Mouse (Mus musculus): ENCODE measurements around the gene Rnf180. TPM values are rescaled to one million over a fixed set of nuclear protein-coding genes. Genes with fewer than 3 reads are reported as not detected.
A peak's percentile ranks its signal among the peaks of the same experiment; 100 is the strongest.

Gene Rnf180
- polyA plus RNA-seq, 1 experiment from 2014 or later: 9.9 TPM

DNA sequence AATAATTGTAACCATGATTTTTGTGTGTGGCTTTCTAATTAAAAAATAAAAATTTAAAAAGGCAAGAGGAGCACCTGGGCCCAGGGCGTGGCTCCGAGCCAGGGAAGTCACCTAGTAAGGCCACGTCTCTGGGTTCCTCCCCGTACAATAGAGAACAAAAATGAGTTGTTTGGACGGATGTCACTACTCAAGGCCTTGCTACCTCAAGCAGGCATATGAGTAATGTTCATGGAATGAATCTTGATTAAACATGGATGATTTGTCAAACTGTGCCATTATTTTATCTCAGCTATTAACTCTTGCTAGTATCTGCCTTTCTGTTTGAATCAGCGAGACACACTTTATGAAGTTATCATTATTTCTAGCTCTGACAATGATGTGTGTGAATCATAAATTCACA, 46.9 kb downstream of the Rnf180 start:
- DNase-seq (ENCODE audit: low spot score): no peak
- Histone ChIP-seq H3K4me2 (ENCODE audit: low read depth, low read length) (no peak overlapping the region), H3K9me3 (replicated peaks; ENCODE audit: control insufficient read depth, low read length) (no peaks in the 10 kb centered on the region), H3K27me3 (ENCODE audit: control insufficient read depth, insufficient read depth, low read length) (no peaks in the 10 kb centered on the region), H3K36me3 (replicated peaks; ENCODE audit: control insufficient read depth, insufficient read depth, low read depth, low read length) (no peaks in the 10 kb centered on the region), H3K4me3 (ENCODE audit: low read depth, low read length) (no peak overlapping the region), H3K27ac (replicated peaks; ENCODE audit: low read depth, low read length) (no peak overlapping the region), H3K4me1 (ENCODE audit: control insufficient read depth, insufficient read depth, low read length) (no peaks in the 10 kb centered on the region), H3K9ac (replicated peaks; ENCODE audit: low read length) (no peak overlapping the region)
- 95% methylated on average over 6 of the region's 6 CpGs for WGBS
- ATAC-seq (replicated peaks; ENCODE audit: insufficient number of reproducible peaks, low FRiP score, low TSS enrichment, low read depth): no peak

DNA sequence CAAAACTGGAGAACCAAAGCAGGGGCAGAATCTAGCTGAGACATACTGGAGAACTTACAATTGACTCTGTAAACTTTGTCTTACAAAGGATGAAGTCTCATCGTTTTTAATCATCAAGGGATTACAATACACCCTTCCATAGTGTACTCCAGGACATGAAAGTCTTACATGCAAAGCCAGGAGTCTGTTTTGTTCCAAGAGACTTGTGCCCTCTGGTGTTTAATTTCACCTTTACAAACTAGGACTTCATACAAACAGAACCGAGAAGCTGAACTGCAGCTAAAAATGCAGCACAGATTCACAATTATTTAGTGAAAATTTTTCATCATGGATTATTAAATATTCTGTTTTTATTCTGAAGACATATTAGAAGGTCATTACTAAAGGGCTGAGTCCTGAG, 53.8 kb downstream of the Rnf180 start:
- 72% methylated on average over 2 of the region's 2 CpGs for WGBS
- Histone ChIP-seq H3K4me2 (ENCODE audit: low read depth, low read length) (no peak overlapping the region), H3K4me1 (ENCODE audit: control insufficient read depth, insufficient read depth, low read length) (no peaks in the 10 kb centered on the region), H3K4me3 (ENCODE audit: low read depth, low read length) (no peak overlapping the region), H3K36me3 (replicated peaks; ENCODE audit: control insufficient read depth, insufficient read depth, low read depth, low read length) (no peaks in the 10 kb centered on the region), H3K9ac (replicated peaks; ENCODE audit: low read length) (no peak overlapping the region), H3K27me3 (ENCODE audit: control insufficient read depth, insufficient read depth, low read length) (no peaks in the 10 kb centered on the region), H3K9me3 (replicated peaks; ENCODE audit: control insufficient read depth, low read length) (no peaks in the 10 kb centered on the region), H3K27ac (replicated peaks; ENCODE audit: low read depth, low read length) (no peak overlapping the region)
- ATAC-seq (replicated peaks; ENCODE audit: insufficient number of reproducible peaks, low FRiP score, low TSS enrichment, low read depth) (no peak), DNase-seq (ENCODE audit: low spot score) (no peak)

DNA sequence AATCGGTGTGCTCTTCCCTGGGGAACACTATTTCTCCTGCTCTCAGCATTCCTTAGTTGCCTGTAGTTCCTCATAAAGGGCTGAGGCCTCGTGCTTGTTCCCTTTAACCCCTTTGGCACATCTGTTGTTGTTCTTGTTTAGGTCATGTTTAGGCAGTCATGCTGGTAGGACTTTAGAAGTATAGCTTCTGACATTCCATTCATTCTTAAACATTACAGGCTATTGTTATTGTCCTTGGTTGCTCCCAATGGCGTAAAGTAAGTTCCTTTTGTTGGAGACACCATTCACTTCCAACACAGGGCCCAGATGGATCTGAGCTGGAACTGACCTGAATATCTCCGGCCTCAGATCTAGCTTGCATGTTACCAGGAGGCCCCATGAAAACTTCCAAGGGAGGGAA, 67.5 kb downstream of the Rnf180 start:
- DNase-seq (ENCODE audit: low spot score) (no peak), ATAC-seq (replicated peaks; ENCODE audit: insufficient number of reproducible peaks, low FRiP score, low TSS enrichment, low read depth) (no peak)
- no peaks in the 10 kb centered on the region for H3K9me3 ChIP-seq (replicated peaks; ENCODE audit: control insufficient read depth, low read length)
- H3K4me3 ChIP-seq (ENCODE audit: low read depth, low read length): no peak overlapping the region
- H3K9ac ChIP-seq (replicated peaks; ENCODE audit: low read length): no peak overlapping the region
- no peak overlapping the region for H3K4me2 ChIP-seq (ENCODE audit: low read depth, low read length)
- H3K27ac ChIP-seq (replicated peaks; ENCODE audit: low read depth, low read length): no peak overlapping the region
- H3K27me3 ChIP-seq (ENCODE audit: control insufficient read depth, insufficient read depth, low read length): no peaks in the 10 kb centered on the region
- H3K4me1 ChIP-seq (ENCODE audit: control insufficient read depth, insufficient read depth, low read length): no peaks in the 10 kb centered on the region
- WGBS: 61% methylated on average over 4 of the region's 4 CpGs
- no peaks in the 10 kb centered on the region for H3K36me3 ChIP-seq (replicated peaks; ENCODE audit: control insufficient read depth, insufficient read depth, low read depth, low read length)

DNA sequence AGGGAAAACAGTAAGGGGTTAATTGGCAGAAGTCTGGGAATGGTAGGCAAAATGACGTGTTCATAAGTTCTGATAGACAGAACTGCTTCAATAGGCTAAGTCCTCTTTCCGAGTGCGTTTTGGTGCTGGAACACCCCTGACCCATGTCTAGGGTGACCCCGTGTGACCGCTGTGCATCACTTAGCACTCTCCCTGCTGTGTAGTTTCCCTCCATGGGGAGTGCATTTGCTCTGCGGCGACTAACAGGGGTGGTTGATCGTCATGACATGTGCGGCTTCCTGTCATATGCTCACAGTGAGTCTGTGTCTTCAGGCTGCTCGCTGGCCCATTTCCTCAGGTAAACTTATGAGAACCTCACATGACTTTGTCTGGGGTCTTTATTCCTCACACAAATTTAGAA, 70.6 kb downstream of the Rnf180 start:
- no peaks in the 10 kb centered on the region for H3K4me1 ChIP-seq (ENCODE audit: control insufficient read depth, insufficient read depth, low read length)
- 54% methylated on average over 10 of the region's 10 CpGs for WGBS
- ATAC-seq (replicated peaks; ENCODE audit: insufficient number of reproducible peaks, low FRiP score, low TSS enrichment, low read depth): no peak
- no peak overlapping the region for H3K27ac ChIP-seq (replicated peaks; ENCODE audit: low read depth, low read length)
- H3K27me3 ChIP-seq (ENCODE audit: control insufficient read depth, insufficient read depth, low read length): no peaks in the 10 kb centered on the region
- H3K9ac ChIP-seq (replicated peaks; ENCODE audit: low read length): no peak overlapping the region
- no peaks in the 10 kb centered on the region for H3K9me3 ChIP-seq (replicated peaks; ENCODE audit: control insufficient read depth, low read length)
- H3K4me2 ChIP-seq (ENCODE audit: low read depth, low read length): no peak overlapping the region
- no peak for DNase-seq (ENCODE audit: low spot score)
- H3K36me3 ChIP-seq (replicated peaks; ENCODE audit: control insufficient read depth, insufficient read depth, low read depth, low read length): no peaks in the 10 kb centered on the region
- H3K4me3 ChIP-seq (ENCODE audit: low read depth, low read length): no peak overlapping the region

DNA sequence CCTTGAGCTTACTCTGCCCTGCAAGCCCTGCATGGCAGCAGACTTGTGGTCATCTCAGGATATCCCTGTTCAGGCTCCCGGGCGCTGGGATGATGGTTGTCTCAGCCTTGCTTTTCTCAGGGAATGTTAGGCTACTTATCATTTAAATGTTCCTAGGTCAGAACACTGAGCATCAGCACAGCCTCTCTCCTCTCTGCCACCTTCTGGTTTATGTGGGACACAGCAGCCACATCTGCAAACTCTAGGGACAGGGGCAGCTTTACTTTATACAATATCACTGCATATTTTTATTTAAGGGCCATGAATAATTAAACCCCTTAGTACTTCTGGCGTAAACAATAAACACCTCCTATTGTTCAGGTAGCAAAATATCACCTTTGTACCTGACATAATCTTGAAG, 71.5 kb downstream of the Rnf180 start:
- no peaks in the 10 kb centered on the region for H3K36me3 ChIP-seq (replicated peaks; ENCODE audit: control insufficient read depth, insufficient read depth, low read depth, low read length)
- H3K4me2 ChIP-seq (ENCODE audit: low read depth, low read length): no peak overlapping the region
- no peak overlapping the region for H3K9ac ChIP-seq (replicated peaks; ENCODE audit: low read length)
- no peaks in the 10 kb centered on the region for H3K27me3 ChIP-seq (ENCODE audit: control insufficient read depth, insufficient read depth, low read length)
- no peak overlapping the region for H3K4me3 ChIP-seq (ENCODE audit: low read depth, low read length)
- H3K9me3 ChIP-seq (replicated peaks; ENCODE audit: control insufficient read depth, low read length): no peaks in the 10 kb centered on the region
- 62% methylated on average over 3 of the region's 3 CpGs for WGBS
- H3K4me1 ChIP-seq (ENCODE audit: control insufficient read depth, insufficient read depth, low read length): no peaks in the 10 kb centered on the region
- ATAC-seq (replicated peaks; ENCODE audit: insufficient number of reproducible peaks, low FRiP score, low TSS enrichment, low read depth): 0 out of 2 replicates have a peak, but pooled peaks have one; percentile 35
- no peak overlapping the region for H3K27ac ChIP-seq (replicated peaks; ENCODE audit: low read depth, low read length)
- peak; percentile 53 for DNase-seq (ENCODE audit: low spot score)

DNA sequence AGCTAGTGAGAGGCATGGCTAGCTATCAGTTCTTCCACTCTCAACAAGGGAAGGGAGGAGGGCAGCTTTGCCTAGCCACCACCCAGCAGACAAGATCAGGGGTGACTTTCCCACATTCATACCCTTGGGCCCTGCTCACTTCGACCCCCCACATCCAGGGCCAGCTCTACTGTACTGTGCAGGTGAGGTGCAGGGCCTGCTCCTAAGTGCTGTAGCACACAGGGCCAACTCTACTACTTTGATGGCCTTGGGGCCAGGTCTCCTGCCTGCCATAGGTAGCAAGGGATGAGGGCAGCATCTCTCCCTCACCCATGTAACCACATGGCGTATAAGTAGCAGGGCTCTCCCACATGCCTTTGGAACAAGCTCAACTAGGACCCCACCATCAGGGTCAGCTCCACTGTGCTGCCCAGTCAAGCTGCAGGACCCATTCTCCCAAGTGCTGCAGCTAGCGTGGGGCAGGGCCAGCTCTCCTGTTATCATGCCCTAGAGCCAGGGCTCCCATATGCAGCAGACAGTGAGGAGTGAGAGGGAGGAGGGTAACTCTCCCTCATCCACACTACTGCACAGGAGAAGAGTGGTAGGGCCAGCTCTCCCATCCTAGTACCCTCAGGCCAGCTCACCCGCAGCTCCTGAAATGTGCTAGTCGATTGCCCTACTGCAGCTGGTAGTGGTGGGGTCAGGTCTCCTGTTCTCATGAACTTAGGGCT, 72.4 kb downstream of the Rnf180 start:
- DNase-seq (ENCODE audit: low spot score) (no peak), ATAC-seq (replicated peaks; ENCODE audit: insufficient number of reproducible peaks, low FRiP score, low TSS enrichment, low read depth) (0 out of 2 replicates have a peak, but pooled peaks have one; percentile 10)
- H3K9ac ChIP-seq (replicated peaks; ENCODE audit: low read length): no peak overlapping the region
- H3K27ac ChIP-seq (replicated peaks; ENCODE audit: low read depth, low read length): no peak overlapping the region
- H3K4me2 ChIP-seq (ENCODE audit: low read depth, low read length): no peak overlapping the region
- 83% methylated on average over 5 of the region's 5 CpGs for WGBS
- H3K27me3 ChIP-seq (ENCODE audit: control insufficient read depth, insufficient read depth, low read length): no peaks in the 10 kb centered on the region
- no peak overlapping the region for H3K4me3 ChIP-seq (ENCODE audit: low read depth, low read length)
- no peaks in the 10 kb centered on the region for H3K9me3 ChIP-seq (replicated peaks; ENCODE audit: control insufficient read depth, low read length)
- no peaks in the 10 kb centered on the region for H3K36me3 ChIP-seq (replicated peaks; ENCODE audit: control insufficient read depth, insufficient read depth, low read depth, low read length)
- H3K4me1 ChIP-seq (ENCODE audit: control insufficient read depth, insufficient read depth, low read length): no peaks in the 10 kb centered on the region

DNA sequence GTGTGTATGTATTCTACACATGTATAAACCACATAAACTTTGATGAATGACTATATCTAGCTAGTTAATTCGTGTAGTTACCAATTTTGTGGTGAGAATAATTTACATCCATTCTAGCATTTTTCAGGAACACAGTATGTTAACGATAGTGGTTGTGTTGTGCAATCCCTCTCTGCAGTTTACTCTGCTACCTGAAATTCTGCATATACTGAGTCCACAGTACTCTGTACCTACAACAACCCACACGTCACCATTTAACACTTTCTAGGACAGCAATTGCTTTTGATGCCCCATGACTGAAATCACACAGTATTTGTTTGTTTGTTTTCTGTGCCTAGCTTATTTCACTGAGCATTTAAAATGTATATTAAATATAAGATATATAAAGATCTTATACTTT, 83.9 kb downstream of the Rnf180 start:
- no peak overlapping the region for H3K4me3 ChIP-seq (ENCODE audit: low read depth, low read length)
- DNase-seq (ENCODE audit: low spot score) (no peak), ATAC-seq (replicated peaks; ENCODE audit: insufficient number of reproducible peaks, low FRiP score, low TSS enrichment, low read depth) (no peak)
- H3K9ac ChIP-seq (replicated peaks; ENCODE audit: low read length): no peak overlapping the region
- 81% methylated on average over 3 of the region's 3 CpGs for WGBS
- no peaks in the 10 kb centered on the region for H3K4me1 ChIP-seq (ENCODE audit: control insufficient read depth, insufficient read depth, low read length)
- no peaks in the 10 kb centered on the region for H3K9me3 ChIP-seq (replicated peaks; ENCODE audit: control insufficient read depth, low read length)
- no peaks in the 10 kb centered on the region for H3K27me3 ChIP-seq (ENCODE audit: control insufficient read depth, insufficient read depth, low read length)
- no peak overlapping the region for H3K4me2 ChIP-seq (ENCODE audit: low read depth, low read length)
- no peak overlapping the region for H3K27ac ChIP-seq (replicated peaks; ENCODE audit: low read depth, low read length)
- no peaks in the 10 kb centered on the region for H3K36me3 ChIP-seq (replicated peaks; ENCODE audit: control insufficient read depth, insufficient read depth, low read depth, low read length)

DNA sequence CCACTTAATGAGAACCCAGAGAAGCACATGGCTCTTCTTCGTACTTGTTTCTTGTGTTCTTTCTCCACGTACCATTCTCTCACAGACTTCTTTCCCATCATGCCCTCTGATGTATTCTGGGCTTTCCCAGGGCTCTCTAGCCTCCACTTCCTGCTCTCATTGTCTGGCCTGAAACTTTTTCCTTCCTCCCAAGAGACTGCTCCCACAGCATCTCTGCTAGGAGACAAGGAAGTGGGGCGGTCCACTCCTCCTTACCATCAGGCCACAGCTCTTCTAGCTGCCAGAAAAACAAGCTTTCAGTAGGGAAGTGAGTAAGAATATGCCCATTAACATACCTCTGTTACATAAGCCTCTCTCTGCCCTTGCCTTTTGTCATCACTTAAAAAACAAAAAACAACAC, 90.8 kb downstream of the Rnf180 start:
- Histone ChIP-seq H3K27me3 (ENCODE audit: control insufficient read depth, insufficient read depth, low read length) (no peaks in the 10 kb centered on the region), H3K27ac (replicated peaks; ENCODE audit: low read depth, low read length) (no peak overlapping the region), H3K4me2 (ENCODE audit: low read depth, low read length) (no peak overlapping the region), H3K4me3 (ENCODE audit: low read depth, low read length) (no peak overlapping the region), H3K9me3 (replicated peaks; ENCODE audit: control insufficient read depth, low read length) (no peaks in the 10 kb centered on the region), H3K4me1 (ENCODE audit: control insufficient read depth, insufficient read depth, low read length) (no peaks in the 10 kb centered on the region), H3K36me3 (replicated peaks; ENCODE audit: control insufficient read depth, insufficient read depth, low read depth, low read length) (no peaks in the 10 kb centered on the region), H3K9ac (replicated peaks; ENCODE audit: low read length) (no peak overlapping the region)
- DNase-seq (ENCODE audit: low spot score): no peak
- WGBS: 89% methylated on average over 3 of the region's 3 CpGs
- ATAC-seq (replicated peaks; ENCODE audit: insufficient number of reproducible peaks, low FRiP score, low TSS enrichment, low read depth): no peak
